Mouse (Mus musculus): ENCODE data around the gene Nol10.

The Nol10 gene

DNA sequence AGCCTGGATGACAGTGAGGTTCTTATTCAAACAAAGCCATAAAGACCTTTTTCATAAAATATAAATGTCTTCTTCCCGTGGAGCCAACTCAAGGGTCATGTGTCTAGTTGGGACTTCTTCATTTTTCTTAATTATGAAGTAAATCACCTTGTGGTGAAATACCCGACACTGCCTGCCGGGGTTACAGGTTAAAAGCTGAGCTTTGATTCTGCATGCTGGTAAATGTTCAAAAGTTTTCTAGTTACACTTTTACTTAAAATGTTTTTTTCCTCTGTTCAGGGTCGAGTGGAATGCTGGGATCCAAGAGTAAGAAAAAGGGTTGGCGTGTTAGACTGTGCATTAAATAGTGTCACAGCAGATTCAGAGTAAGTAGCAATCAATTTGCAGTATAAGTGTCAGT, 14.1 kb downstream of the Nol10 start:
- no peak for DNase-seq

DNA sequence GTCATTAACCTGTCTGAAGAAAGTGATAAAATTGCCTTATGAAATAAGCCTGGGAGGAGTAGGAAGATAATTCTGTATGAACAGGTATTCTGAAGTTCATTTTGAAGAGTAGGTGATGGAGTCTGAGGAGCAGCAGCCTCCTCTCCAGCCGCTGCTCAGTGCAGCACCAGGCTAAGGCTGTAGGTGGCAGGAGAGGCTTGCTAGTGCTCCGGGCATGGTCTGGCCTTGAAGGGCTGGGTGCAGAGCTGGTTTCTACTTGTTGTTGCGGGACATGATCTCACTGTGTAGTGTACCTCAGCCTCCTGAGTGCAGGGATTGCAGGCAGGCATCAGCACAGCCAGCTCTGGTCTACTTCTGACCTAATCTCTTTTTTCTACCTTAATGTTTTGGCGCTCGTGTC, 18.7 kb downstream of the Nol10 start:
- DNase-seq, result peak; percentile 33

DNA sequence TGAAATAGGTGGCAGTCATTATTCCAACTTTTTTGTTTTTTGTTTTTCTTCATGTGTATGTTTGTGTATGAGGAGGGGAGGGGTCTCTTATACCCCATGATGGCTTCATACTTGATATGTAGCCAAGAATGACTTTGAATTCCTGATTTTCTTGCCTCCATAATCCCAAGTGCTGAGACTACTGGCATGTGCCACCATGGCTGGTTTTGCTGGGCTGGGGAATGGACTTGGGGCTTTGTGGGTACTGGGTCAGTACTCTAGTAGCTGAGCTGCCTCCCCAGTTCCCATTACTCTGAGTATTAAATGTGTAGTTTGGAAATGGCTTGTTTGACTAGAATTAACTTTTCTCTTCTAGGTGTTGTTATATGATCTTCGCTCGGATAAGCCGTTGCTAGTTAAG, 20.9 kb downstream of the Nol10 start:
- no peak for DNase-seq

DNA sequence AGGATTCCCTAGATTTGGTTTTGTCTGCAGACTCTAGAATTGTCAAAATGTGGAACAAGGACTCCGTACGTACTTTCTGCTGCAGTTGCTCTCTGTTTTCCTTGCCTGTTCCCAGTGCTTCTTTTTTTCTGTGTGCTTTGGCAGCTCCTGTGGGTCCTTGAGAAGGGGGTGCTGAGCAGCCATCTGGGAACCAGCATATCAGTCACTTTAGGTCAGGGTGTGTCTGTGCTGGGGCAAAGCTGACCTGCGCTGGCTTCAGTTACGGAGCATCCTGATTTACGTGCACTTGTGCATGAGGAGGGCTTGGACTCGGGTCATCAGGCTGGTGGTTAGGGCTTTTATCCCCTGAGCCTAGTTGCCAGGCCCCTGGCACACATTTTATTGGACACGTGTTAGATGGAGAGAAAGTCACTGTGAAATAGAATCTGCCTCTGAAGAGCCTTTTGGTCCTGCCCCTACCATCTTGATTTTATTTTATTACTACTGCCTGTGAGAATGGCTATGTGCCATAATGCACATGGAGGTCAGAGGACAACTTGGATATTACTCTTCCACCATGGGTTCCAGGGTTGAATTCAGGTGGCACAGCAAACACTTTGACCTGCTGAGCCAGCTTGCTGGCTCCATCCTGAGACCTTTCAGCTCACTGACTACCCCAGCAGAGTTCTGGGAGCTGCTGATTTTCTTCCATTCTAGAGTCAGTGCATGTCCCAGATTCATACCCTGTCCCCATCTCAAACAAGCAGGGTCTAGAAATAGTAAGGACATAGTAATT, 21.5 kb downstream of the Nol10 start:
- no peak for DNase-seq

DNA sequence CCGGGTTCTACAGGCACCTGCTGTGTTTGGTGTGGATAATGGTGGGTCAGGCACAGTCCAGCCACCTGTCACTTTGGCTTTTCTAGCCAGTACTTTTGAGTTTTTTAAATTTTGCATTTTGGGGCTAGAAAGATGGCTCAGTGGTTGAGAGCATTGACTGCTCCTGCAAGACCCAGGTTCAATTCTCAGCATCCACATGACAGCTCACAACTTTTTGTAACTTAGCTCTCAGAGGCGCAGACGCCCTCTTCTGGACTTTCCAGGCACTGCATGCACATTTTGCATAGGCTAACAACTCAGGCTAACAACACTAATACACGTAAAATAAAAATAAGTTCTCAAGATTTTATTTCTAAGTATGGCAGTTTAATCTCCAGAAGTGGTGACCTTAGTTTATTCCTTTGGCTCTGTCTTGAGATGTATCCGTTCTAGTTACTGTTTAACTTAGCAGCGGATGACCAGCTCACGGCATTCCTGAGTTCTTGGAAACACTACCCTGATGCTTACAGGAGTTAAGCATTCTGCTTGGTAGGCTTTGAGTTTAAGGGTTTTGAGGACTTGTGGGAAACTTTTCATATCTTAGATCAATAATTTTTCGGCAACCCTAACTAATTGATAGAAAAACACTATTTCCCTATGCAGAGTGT, 23.5 kb downstream of the Nol10 start:
- no peak for DNase-seq

DNA sequence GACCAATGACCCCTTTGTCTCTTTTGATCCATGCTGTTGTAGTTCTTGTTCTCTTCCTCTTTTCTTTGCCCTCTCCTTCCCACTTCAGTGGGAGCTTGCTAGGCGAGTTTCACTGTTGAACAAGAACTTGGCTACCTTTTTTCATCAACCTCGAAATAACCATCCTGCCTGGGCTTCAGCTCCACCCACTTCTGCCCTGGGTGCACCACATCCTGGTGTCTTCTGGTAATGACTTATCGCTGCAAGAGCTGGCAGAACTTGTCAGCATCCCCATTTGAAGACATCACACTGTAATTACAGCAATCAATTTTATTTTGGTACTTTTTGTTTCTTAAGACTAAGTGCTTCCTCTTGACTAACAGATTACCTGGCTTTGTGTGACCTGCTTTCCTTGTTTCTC, 24.4 kb downstream of the Nol10 start:
- DNase-seq, result no peak

DNA sequence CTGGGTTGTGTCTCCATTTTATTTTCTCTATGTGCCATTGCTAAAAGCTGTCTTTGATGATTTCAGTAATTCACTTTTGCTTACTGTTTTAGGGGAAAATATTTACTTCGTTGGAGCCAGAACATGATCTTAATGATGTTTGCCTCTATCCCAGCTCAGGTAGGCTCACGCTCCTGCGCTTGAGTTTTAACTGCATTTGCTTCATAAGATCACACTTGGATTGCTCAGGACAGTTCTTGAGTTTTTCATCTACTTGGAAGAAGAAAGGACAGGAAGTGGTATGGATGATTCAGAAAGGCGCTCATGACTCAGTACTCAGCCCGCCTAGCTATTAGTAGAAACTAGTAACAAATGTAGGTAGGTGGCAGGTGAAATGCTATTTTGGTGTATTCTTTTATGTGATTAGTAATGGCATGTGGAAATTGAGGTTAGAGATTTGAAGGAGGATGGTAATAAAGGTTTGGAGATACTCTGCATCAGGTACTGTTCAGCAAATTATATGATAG, 25.3 kb downstream of the Nol10 start:
- no peak for DNase-seq

DNA sequence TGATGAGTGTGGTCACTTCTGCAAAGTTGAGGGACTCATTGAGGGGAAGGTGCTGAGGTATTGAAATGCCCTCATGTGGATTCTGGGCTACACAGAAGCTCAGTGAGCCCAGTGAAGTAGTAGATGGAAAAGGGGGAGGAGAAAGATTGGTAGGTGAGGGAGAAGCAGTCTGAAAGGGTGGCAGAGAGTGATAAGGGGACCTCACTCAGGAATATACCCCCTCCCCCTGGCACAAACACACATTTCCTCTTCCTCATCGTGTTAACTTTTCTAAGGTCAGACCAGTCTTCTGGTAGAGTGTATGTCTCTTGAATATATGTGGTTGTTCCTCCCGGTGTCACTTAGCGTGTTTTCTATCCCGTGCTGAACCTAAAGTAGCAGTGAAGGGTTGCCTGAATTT, 27.0 kb downstream of the Nol10 start:
- no peak for DNase-seq

DNA sequence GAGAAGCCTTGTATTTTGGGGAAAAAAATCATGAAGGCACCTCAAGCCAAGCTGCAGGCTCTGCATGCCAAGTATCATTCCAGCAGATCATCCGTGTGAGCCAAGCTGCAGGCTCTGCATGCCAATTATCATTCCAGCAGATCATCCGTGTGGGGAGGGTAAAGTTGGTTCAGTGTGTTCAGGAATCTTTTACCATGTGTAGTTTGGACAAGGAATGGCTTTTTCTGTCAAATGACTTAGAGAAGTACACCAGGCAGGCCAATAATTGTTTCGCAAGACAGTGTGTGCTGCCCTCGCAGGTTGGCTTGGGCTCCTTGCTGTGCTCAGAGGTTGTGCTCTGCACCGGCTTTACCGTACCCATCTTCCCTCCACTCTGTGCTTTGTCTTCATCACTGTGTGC, 28.3 kb downstream of the Nol10 start:
- no peak for DNase-seq

DNA sequence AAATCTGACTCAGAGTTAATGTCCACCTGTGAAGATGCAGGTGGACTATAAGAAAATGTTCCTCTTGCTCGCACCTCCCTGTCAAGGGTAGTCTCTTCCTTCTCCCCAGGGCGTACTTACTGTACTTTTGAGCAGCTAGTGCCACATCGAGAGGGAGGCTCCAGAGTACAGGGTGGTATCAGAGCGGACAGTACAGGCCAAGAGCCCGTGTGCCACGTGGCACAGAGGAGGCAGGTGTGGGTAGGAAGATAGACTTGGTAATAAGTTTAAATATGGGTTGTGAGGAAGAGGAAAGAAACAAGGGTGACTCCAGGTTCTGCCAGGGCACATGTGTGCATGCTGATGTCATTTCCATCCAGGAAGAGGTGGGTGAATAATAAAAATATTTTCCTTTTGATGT, 32.7 kb downstream of the Nol10 start:
- no peak for DNase-seq

DNA sequence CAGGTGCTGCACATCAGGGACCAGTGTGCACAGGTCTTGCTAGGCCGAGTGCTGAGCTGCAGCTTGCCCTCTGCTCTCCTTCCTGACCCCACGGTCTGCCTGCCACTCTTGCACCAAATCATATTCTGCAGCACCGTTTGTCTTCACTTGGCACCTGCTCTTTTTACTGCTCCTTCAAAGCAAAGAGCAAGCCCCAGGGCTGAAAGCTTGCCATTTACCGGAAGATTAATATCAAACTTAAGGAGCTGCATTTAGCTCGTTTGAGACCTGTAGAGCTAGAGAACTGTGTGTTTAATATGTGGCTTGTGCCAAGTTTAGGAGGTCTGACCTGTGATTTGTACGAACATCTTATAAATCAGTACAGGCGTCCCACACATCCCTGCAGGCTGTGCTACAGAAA, 34.5 kb downstream of the Nol10 start:
- DNase-seq, result no peak

DNA sequence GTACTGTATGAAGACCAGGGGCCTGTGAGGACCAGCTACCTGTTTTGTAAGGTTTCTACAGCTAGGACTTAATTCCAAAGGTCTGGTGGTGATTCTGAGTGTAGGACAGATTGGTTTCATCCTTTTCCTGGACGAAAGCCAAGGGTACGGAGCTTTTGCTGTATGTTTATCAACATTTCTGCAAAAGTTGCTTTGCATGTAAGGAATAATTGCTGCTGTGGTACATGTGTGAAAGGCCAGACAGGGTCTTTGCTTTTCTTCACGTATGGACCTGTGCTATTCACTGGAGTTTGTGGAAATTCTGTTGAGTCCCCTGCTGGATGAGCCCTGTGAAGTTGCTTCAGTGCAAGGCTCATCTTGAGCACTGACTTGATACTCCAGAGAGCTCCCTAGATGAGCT, 38.6 kb downstream of the Nol10 start:
- no peak for DNase-seq

DNA sequence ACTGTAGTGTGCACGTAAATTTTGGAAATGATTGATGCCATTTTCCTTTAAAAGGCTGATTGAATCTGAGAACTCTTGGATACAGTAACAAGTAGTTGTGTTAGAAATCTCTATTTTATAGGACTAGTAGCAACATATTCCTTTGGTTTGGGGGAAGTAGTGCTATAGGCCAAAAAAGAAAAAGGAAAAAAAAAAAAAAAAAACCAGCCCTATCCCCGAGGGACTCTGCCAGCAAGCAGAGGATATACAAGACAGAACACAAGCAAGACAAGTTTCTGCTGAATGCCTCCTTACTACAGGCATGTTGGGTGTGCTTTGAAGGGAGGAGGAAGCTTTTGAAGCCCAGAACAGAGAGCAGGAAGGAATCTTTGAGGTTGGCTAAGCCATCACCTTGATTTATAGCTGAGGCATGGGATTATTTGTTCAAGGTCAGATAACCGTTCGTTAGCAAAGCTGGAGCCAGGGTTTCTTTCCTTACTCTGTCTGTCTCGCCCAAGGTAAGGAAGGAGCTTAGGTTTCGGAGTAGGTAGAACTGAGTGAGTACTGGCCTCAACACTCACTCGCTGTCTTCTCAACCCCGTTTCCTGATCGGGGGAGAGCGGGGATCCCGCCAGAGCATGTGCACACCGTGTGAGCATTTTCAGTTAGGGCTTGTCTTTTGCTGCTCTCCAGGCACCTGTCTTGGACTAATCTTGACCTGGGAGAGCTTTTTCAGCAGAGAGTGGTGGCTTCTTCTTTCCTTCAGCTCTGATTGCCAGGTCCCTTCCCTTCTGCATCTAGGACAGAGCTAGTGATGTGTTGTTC, 39.3 kb downstream of the Nol10 start:
- DNase-seq, result no peak

DNA sequence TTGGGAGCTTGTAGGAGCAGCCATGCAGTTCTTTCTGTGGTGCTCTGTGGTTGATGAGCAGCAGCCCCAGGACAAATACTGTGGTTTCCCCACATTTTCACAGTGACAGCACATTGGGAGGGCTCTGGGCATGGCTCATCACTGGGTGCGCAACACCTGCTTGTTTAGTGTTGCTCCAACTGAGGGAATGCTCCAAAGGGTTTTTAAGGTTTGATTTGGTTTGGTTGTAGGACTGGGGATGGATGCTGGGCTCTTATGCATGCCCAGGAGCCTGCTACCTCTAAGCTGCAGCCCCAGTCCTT, 39.8 kb downstream of the Nol10 start:
- DNase-seq, result no peak

DNA sequence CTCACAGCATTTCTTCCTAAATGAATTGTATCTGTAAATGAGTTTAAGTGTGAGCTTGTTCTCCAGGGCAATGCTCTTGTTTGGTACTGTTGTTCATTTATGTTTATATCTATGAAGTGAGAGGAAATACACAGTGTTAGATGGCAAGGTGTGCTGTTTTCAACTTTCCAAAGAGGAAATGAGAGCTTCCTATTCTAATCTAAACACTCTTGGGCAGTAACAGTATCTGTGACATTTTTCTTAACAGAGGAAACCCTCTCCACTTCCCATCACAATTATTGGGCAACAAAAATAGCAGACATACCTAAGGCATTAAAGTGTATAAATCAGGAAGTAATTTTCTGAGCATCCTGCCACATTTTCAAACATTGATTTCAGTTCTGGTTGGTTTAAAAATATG, 41.8 kb downstream of the Nol10 start:
- DNase-seq, result no peak

DNA sequence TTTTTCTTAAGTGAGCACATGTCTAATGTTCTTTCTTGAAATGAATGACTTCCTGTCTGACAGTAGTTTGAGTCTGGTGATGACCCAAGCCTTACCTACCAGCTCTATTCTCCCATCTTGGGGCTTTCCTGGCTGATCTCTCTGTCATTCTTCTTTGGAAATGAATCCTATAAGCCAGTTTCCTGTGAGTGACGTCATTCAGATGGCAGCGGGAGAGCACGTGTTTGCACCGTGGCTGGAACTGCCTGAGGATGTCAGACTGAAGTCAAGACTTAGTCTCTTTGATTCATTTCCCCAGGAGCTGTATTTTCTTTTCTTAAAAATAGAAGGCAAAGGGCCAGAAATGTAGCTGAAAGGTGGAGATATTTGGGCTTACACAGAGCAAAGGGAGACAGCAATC, 42.3 kb downstream of the Nol10 start:
- no peak for DNase-seq

DNA sequence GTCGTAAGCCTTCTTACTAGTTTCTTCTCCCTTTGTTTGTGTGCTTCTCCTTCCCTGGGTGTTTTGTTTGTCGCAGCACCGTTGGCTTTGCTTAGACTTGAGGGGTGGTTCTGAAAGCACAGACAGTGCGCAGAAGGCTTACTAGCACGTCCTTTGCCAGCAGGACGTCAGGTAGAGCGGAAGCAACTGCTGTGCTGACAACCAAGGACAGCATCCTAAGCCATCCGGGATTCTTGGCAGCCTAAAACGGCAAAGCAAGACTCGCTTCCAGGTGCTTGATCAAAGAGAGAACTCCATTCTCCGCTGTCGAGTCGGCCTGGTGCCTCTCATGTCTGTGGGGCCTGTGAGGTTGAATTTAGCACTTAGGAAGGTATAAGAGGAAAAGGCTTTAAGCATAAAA, 44.9 kb downstream of the Nol10 start:
- no peak for DNase-seq

DNA sequence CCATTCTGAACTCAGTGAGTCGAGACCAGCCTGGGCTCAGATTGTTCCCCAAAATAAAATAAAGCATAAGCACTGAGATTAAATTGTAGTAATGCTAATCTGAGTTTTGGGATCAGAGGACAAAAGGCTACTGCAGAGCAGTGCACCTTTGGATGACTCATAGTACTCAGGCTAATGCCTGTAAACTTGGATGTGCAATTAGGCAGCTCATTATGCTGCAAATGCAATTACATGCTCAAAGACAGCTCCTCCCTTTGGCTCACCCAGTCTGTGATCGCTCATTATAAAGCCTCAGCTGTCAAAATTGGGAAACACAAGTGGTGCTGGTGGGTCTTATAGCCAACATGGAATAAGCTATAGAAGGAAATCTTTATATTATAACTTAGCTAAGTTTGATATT, 48.9 kb downstream of the Nol10 start:
- DNase-seq, result no peak

DNA sequence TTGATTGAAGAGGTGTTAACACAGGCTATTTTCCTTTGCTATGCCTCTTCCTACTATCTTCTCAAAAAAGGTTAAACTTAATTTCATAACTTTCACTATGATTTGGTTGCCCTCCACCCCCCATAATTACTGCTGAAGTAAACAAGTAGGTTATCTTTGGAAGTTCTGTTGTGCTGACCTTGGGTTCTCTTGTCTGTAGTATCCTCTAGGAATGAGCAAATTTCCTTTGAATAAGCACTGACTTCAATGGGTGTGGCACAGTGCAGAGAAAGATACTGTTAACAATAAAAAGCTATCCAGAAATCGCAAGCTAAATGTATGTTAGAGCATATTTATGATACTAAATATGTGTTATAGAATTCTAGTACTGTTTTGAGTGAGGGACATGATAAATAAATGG, 53.2 kb downstream of the Nol10 start:
- no peak for DNase-seq

DNA sequence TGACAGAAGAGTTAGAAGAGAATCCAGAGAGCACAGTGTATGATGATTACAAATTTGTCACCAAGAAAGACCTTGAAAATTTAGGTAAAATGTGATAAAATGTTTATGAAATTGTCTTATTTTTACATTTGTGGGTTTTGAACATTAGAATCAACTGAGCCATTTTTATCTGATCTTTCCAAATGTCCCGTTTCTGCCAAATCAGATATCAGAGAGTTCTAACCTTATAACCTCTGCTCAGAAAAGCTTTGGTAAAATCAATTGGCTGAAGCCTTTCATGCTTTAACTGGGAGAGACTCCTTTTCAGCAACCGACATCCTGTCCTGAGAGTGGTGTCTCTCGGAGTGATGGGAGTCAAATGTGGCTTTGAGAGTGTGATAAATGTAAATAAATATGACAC, 53.9 kb downstream of the Nol10 start:
- DNase-seq, result no peak

DNA sequence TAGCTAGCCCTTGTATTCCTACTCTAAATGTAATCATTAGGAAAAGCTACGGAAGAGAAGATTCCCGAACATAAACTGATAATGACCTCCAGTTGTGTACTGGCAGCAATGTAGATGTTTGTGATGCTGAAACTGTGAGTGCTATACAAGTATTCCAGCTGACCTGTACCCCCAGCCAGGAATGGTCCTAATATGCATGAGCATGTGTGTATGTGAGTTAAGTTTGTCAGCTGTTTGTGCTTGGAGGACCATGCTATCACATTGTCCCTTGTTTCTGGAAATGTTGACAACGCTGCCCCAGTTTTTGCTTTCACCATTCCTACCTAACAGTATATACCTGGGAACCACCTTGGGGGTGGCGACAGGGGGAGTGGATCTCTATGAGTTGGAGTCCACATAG, 55.7 kb downstream of the Nol10 start:
- no peak for DNase-seq

DNA sequence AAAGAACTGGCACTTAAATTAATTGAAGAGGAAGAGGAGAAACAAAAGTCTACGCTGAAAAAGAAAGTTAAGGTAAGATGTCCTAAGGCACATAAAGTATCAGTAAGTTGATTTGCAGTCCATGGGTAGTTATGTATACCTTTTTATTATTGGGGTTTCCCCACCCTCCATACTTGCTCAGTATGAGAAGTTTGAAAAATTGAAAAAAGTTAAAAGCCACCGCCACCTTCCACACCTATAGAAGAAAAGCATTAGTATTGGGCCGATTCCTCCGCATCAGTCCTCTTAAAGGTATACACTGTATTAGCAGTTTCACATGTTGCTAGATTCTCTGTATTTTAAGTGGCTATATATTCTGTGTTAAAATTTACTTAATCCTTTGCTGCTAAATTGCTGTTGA, 58.6 kb downstream of the Nol10 start:
- no peak for DNase-seq

DNA sequence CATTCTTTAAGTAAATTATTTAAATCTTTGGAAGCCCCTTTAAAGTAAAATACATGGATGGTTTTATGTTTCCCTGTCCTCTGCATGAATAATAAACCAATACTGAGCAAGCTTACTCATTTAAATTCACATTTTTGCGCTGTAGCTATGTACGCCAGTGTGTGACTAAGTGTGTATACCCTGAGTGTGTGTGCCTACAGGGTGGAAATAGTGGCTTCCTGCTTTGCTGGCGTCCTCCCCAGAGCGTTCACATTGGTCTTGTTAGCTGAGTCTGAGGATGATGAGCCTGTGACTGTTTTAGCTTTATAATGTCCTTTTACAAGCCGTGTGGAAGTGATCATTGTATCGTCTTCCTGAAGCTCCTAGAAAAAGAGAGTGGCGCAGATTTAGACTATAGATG, 60.1 kb downstream of the Nol10 start:
- no peak for DNase-seq

DNA sequence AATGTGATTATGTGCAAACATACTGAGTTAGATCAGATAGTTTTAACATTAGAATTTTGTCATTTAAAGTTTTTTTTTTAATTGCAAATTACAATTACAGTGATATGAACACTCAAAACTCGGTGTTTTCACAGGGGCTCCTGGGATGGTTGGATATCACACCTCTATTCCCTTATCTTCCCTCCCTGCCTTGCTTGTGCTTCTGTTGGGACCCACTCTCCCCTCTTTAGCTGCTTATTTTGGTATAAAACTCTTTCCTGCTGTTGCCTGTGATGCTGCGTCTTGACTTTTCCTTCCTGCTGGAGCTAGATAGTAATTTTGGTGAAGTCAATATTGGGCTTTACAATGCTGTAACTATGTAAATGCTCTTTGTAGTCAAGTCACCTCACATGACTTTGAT, 63.0 kb downstream of the Nol10 start:
- no peak for DNase-seq

Measured in layer of hippocampus, adult 9-11 months (tissue).